Mouse (Mus musculus) kidney, adult 2 months (tissue): ENCODE results near the gene Dkc1. TPM values are rescaled to one million over a fixed set of nuclear protein-coding genes. Genes with fewer than 3 reads are reported as not detected.

Experiments used
- DNase-seq: peaks from one replicate; pipeline ENCODE4 v3.0.0; 2021
- H3K27ac ChIP-seq: fragments of 200-500 bp; 2 replicates; pipeline ENCODE4 v1.5.1; 2012; ENCODE audit warnings: low read depth, low read length, control low read depth, inconsistent platforms; ENCODE audit not compliant: insufficient read depth
- H3K27me3 ChIP-seq: fragments of 200-500 bp; replicated peaks from 2 replicates; pipeline ENCODE4 v1.6.1; 2012; ENCODE audit warnings: mild to moderate bottlenecking, moderate library complexity, low read length, inconsistent platforms; ENCODE audit not compliant: control insufficient read depth, insufficient read depth
- H3K36me3 ChIP-seq: fragments of 200-500 bp; 2 replicates; pipeline ENCODE4 v1.6.1; 2012; ENCODE audit warnings: mild to moderate bottlenecking, moderate library complexity, low read length, inconsistent platforms; ENCODE audit not compliant: control insufficient read depth, insufficient read depth
- H3K4me1 ChIP-seq: fragments of 200-500 bp; 2 replicates; pipeline ENCODE4 v1.6.1; 2011; ENCODE audit warnings: low read length; ENCODE audit not compliant: control insufficient read depth, insufficient read depth
- H3K4me3 ChIP-seq: fragments of 200-500 bp; 2 replicates; pipeline ENCODE4 v1.5.1; 2011; ENCODE audit warnings: mild to moderate bottlenecking, low read depth, low read length, control low read depth; ENCODE audit not compliant: insufficient read depth
- CTCF ChIP-seq: fragments of 200-500 bp; conservative IDR thresholded peaks from 2 replicates; pipeline ENCODE4 v1.5.1; 2011; ENCODE audit warnings: low read depth, mild to moderate bottlenecking, control low read depth, low read length, moderate library complexity, mixed read lengths; ENCODE audit not compliant: insufficient read depth, insufficient read length
- POLR2A ChIP-seq: fragments of 200-500 bp; IDR thresholded peaks from one replicate; pipeline ENCODE4 v1.6.1; 2011; ENCODE audit warnings: low read depth, low read length, control low read depth
- WGBS: fragments of 180-500 bp; shearing (Covaris S2); methylation state at CpG from one replicate; pipeline ENCODE4 v1.1.7; 2018; 5-methylcytosine and 5-hydroxymethylcytosine counted together
- polyA plus RNA-seq: library from polyadenylated mRNA; depleted of rRNA; stranded (reverse); fragments of >200 nt; gene quantifications from 2 replicates; pipeline ENCODE4 v1.2.3, GENCODE M21; 2012; rRNA removed

Gene Dkc1
- polyA plus RNA-seq, 1 experiment: 10.8 TPM

DNA sequence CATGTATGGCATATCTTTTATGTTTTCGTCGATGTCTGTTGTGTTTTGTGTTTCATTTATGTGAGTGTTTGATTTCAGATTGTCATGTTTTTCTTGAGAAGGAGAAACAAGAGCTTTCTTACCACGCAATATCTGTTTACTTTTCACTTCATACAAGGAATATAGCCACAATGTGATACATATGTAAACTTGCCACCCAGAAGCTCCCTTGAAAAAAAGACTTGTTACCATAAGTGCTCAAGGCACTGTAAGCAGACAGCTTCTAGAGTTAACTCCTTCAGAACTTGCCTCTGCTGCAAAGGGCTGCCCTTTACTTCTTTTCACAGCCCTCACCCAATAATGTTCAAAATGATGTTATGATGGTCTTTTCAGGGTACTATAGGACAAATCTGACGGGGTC, 52.8 kb downstream of the Dkc1 start:
- Histone ChIP-seq H3K4me3 (no peak overlapping the region), H3K27ac (no peak overlapping the region), H3K36me3 (no peaks in the 10 kb centered on the region), H3K27me3 (no peaks in the 10 kb centered on the region), H3K4me1 (no peaks in the 10 kb centered on the region)
- no peak for DNase-seq
- TF ChIP-seq POLR2A (no peak), CTCF (no peak)
- 90% methylated on average over 4 of the region's 4 CpGs for WGBS

DNA sequence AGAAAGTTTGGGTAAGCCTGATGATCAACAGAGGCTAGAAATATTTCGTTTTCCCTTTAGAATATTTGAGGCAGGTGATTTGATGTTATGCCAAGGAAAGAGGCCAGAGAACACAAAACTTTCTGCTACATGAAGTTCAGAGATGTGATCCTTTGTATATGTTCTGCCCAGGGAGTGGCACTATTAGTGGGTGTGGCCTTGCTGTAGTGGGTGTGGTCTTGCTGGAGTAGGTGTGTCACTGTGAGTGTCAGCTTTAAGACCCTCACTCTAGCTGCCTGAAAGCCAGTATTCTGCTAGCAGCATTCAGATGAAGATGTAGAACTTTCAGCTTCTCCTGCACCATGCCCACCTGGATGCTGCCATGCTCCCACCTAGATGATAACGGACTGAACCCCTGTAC, 54.6 kb downstream of the Dkc1 start:
- no peak for DNase-seq
- TF ChIP-seq POLR2A (no peak), CTCF (no peak)
- Histone ChIP-seq H3K4me3 (no peak overlapping the region), H3K27ac (no peak overlapping the region), H3K4me1 (no peaks in the 10 kb centered on the region), H3K36me3 (no peaks in the 10 kb centered on the region), H3K27me3 (no peaks in the 10 kb centered on the region)
- WGBS: 93% methylated on average over 2 of the region's 2 CpGs

DNA sequence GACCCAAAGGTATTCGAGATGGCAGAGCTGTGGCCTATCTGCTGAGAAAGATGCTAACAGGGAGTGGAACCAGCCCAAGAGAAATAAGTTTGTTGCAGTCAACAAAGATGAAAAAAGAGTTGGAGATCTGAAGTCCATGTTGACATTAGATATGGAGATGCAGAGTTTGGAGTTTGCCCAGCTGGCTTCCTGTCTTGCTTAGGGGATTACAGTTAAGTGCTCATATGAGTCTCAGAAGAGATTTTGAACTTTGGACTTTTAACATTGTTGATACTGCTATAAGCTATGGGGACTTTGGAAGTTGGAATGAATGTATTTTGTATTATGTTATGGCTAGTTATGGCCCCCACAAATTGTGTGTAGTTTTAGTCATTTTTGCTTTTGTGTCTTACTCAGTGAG, 56.6 kb downstream of the Dkc1 start:
- TF ChIP-seq CTCF: no peak
- TF ChIP-seq POLR2A: no peak
- DNase-seq: no peak

DNA sequence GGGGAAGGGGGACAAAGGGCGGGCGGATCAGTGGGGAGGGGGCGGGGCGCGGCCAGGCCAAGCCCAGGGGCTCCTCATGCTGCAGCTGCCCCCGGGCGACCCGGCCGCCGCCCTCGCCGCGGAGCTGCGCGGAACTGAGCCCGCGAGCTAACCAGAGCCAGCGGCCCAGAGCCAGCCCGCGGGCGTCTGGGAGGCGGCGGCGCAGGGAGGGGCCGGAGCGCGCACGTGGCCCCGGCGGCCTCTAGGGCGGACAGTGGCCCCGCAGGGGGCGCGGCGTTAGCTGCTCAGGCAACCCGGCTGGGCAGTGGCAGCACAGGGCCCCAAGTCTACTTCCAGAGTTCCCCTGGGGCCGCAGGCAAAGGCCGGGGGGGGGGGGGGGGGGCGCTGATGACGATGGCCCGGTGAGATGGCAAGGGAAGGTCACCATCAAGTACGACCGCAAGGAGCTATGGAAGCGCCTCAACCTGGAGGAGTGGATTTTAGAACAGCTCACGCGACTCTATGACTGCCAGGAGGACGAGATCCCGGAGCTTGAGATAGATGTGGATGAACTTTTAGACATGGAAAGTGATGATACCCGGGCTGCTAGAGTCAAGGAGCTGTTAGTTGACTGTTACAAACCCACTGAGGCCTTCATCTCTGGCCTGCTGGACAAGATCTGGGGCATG, 60.1 kb downstream of the Dkc1 start:
- no peak for TF ChIP-seq POLR2A
- TF ChIP-seq CTCF: no peak
- Histone ChIP-seq H3K4me3 (peak overlapping the region; percentile 31; the same call in 1 of the 2 replicates), H3K36me3 (no peaks in the 10 kb centered on the region), H3K4me1 (no peaks in the 10 kb centered on the region), H3K27ac (no peak overlapping the region), H3K27me3 (no peaks in the 10 kb centered on the region)
- DNase-seq: peak; percentile 68
- 3% methylated on average over 40 of the region's 49 CpGs for WGBS

More for the DNA sequence above, 56.6 kb downstream of the Dkc1 start:
- no peak overlapping the region for H3K27ac ChIP-seq
- H3K4me3 ChIP-seq: no peak overlapping the region
- H3K4me1 ChIP-seq: no peaks in the 10 kb centered on the region
- 85% methylated on average over 1 of the region's 1 CpGs for WGBS
- no peaks in the 10 kb centered on the region for H3K36me3 ChIP-seq
- no peaks in the 10 kb centered on the region for H3K27me3 ChIP-seq

Other genes with a start within 250 kb of the Dkc1 start
- 0.43 and 0.66 TPM in 2 replicates for gene Gab3, start 10.4 kb upstream of the Dkc1 start, polyA plus RNA-seq
- 143 and 144 TPM in 2 replicates for gene Mpp1, start 35.2 kb downstream of the Dkc1 start, polyA plus RNA-seq
- not detected in 2 replicates for gene Smim9, start 67.9 kb downstream of the Dkc1 start, polyA plus RNA-seq